21 mouse cellular contexts compared by ENCODE assay signal in the genomic region with DNA sequence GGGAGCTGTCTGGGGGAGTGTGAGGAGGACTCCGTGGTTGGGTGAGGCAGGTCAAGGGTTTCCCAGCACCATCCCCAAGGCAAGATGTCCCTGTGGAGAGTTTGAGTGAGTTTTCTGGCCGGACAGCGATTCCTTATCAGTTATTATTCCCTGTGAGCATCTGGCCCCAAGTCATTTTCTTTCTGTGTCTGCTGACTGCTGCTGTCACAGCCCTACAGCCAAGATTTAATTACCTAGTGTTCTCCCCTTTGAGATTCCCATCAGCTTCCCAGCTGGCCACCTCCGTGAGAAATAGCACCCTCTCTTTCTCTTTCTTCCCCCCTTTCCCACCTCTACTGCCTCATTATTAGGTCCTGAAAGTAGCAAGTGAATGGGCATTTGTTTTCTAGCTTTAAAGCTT.
A peak's percentile ranks its signal among the peaks of the same experiment; 100 is the strongest.
DNase-seq lines count a peak whose midpoint lies in the region; ATAC-seq lines count a peak whose summit lies in the region.
"Had no signal": no experiment of that assay in that cellular context is flagged by ENCODE, and none has a peak within 500 bp of the region (broad histone marks: within the 10 kb centered on the region; RNA-seq: fewer than 3 reads in every experiment).

No protein-coding gene starts in this region.

- ATAC-seq in hindbrain, embryonic 12.5 days (ENCODE audit: low FRiP score), result no peak; the same call in 1 of the 2 replicates
- no peak for ATAC-seq in hindbrain, embryonic 14.5 days (ENCODE audit: low FRiP score)
- ATAC-seq in neural tube, embryonic 13.5 days (ENCODE audit: low read depth), result no peak
- no peak for ATAC-seq in neural tube, embryonic 15.5 days (ENCODE audit: low FRiP score)
- ATAC-seq in hindbrain, embryonic 13.5 days (ENCODE audit: low FRiP score), result no peak
- ATAC-seq in megakaryocyte, adult 5-6 weeks (ENCODE audit: poor library complexity, severe bottlenecking), result no peak
- ATAC-seq in megakaryocyte progenitor cell, adult 5-6 weeks (replicated peaks; ENCODE audit: poor library complexity), result no peak
- ATAC-seq: activated CD4-positive, CD25-positive, alpha-beta regulatory T cell, adult 4 months; intestine, embryonic 16.5 days had no signal

- no peaks in the 10 kb centered on the region for H3K27me3 ChIP-seq in hindbrain, embryonic 12.5 days
- H3K27me3 ChIP-seq in hindbrain, embryonic 14.5 days (ENCODE audit: control insufficient read depth, insufficient read depth, low read length), result no peaks in the 10 kb centered on the region
- no peaks in the 10 kb centered on the region for H3K27me3 ChIP-seq in neural tube, embryonic 13.5 days
- no peaks in the 10 kb centered on the region for H3K27me3 ChIP-seq in neural tube, embryonic 15.5 days (replicated peaks)
- no peaks in the 10 kb centered on the region for H3K27me3 ChIP-seq in hindbrain, embryonic 13.5 days

- H3K36me3 ChIP-seq in hindbrain, embryonic 12.5 days, result no peaks in the 10 kb centered on the region
- no peaks in the 10 kb centered on the region for H3K36me3 ChIP-seq in hindbrain, embryonic 14.5 days (replicated peaks; ENCODE audit: control insufficient read depth, insufficient read depth)
- H3K36me3 ChIP-seq in neural tube, embryonic 13.5 days, result no peaks in the 10 kb centered on the region
- no peaks in the 10 kb centered on the region for H3K36me3 ChIP-seq in neural tube, embryonic 15.5 days
- H3K36me3 ChIP-seq in hindbrain, embryonic 13.5 days, result no peaks in the 10 kb centered on the region

- H3K4me2 ChIP-seq in hindbrain, embryonic 12.5 days (replicated peaks), result no peak overlapping the region
- H3K4me2 ChIP-seq in hindbrain, embryonic 14.5 days (replicated peaks), result no peak overlapping the region
- H3K4me2 ChIP-seq in neural tube, embryonic 13.5 days, result no peak overlapping the region
- H3K4me2 ChIP-seq in neural tube, embryonic 15.5 days, result no peak overlapping the region
- H3K4me2 ChIP-seq in hindbrain, embryonic 13.5 days, result 0 out of 2 replicates have a peak overlapping the region, but pooled peaks have one; percentile 8
- H3K4me2 ChIP-seq: heart, embryonic 11.5 days; liver, embryonic 11.5 days; lung, embryonic 14.5 days had no signal

- H3K9me3 ChIP-seq in hindbrain, embryonic 12.5 days (replicated peaks), result no peaks in the 10 kb centered on the region
- H3K9me3 ChIP-seq in hindbrain, embryonic 14.5 days (ENCODE audit: control insufficient read depth, low read length), result no peaks in the 10 kb centered on the region
- no peaks in the 10 kb centered on the region for H3K9me3 ChIP-seq in neural tube, embryonic 13.5 days
- H3K9me3 ChIP-seq in neural tube, embryonic 15.5 days (replicated peaks), result no peaks in the 10 kb centered on the region
- no peaks in the 10 kb centered on the region for H3K9me3 ChIP-seq in hindbrain, embryonic 13.5 days

- H3K4me3 ChIP-seq in hindbrain, embryonic 12.5 days, result no peak overlapping the region
- no peak overlapping the region for H3K4me3 ChIP-seq in hindbrain, embryonic 14.5 days (replicated peaks; ENCODE audit: low read length)
- no peak overlapping the region for H3K4me3 ChIP-seq in neural tube, embryonic 13.5 days
- H3K4me3 ChIP-seq in neural tube, embryonic 15.5 days (replicated peaks), result no peak overlapping the region
- no peak overlapping the region for H3K4me3 ChIP-seq in hindbrain, embryonic 13.5 days

- no peak for DNase-seq in hindbrain, embryonic 14.5 days (ENCODE audit: low spot score)
- no peak for DNase-seq in adrenal gland, adult 18-20 months (ENCODE audit: low spot score in 2 of 2)
- DNase-seq: adrenal gland, postnatal 25 days; B cell, adult 2 months; cerebellum, adult 2 months; heart, postnatal 14 days; kidney, postnatal 36 days; lung, embryonic 14.5 days; lung, postnatal 4 days; right cerebral cortex, adult 18-20 months; thymus, adult 2 months had no signal

- H3K9ac ChIP-seq in hindbrain, embryonic 12.5 days, result no peak overlapping the region
- no peak overlapping the region for H3K9ac ChIP-seq in hindbrain, embryonic 14.5 days
- H3K9ac ChIP-seq in neural tube, embryonic 13.5 days, result no peak overlapping the region
- no peak overlapping the region for H3K9ac ChIP-seq in neural tube, embryonic 15.5 days (replicated peaks)
- peak overlapping the region; percentile 19; the same call in 1 of the 2 replicates for H3K9ac ChIP-seq in hindbrain, embryonic 13.5 days
- H3K9ac ChIP-seq: lung, embryonic 14.5 days had no signal

- peak overlapping the region; percentile 80 for H3K27ac ChIP-seq in hindbrain, embryonic 12.5 days
- no peak overlapping the region for H3K27ac ChIP-seq in hindbrain, embryonic 14.5 days
- H3K27ac ChIP-seq in neural tube, embryonic 13.5 days (replicated peaks), result peak overlapping the region; percentile 19
- H3K27ac ChIP-seq in neural tube, embryonic 15.5 days (replicated peaks), result no peak overlapping the region
- peak overlapping the region; percentile 74 for H3K27ac ChIP-seq in hindbrain, embryonic 13.5 days

- peaks cover 13% of the 10 kb centered on the region for H3K4me1 ChIP-seq in hindbrain, embryonic 12.5 days
- peaks cover 12% of the 10 kb centered on the region for H3K4me1 ChIP-seq in hindbrain, embryonic 14.5 days (replicated peaks; ENCODE audit: control insufficient read depth, insufficient read depth, low read length)
- H3K4me1 ChIP-seq in neural tube, embryonic 13.5 days (replicated peaks), result peaks cover 26% of the 10 kb centered on the region
- H3K4me1 ChIP-seq in neural tube, embryonic 15.5 days, result peaks cover 6% of the 10 kb centered on the region
- H3K4me1 ChIP-seq in hindbrain, embryonic 13.5 days (replicated peaks), result peaks cover 21% of the 10 kb centered on the region

- WGBS in hindbrain, embryonic 12.5 days, result 5% methylated on average over 4 of the region's 4 CpGs
- WGBS in hindbrain, embryonic 14.5 days, result 11% methylated on average over 4 of the region's 4 CpGs
- 3% methylated on average over 4 of the region's 4 CpGs for WGBS in neural tube, embryonic 13.5 days
- WGBS in neural tube, embryonic 15.5 days, result 8% methylated on average over 4 of the region's 4 CpGs
- WGBS in hindbrain, embryonic 13.5 days, result 9% methylated on average over 4 of the region's 4 CpGs

Comparison
In these comparisons a context has a peak if more than half of its experiments do, and no peak if none do; other contexts are left out.
1. H3K27ac ChIP-seq: peak in hindbrain, embryonic 12.5 days (single experiment), neural tube, embryonic 13.5 days (single experiment) and hindbrain, embryonic 13.5 days (single experiment); none in hindbrain, embryonic 14.5 days (single experiment) and neural tube, embryonic 15.5 days (single experiment).